Mouse (Mus musculus): Measurements from ENCODE around the gene Taf1b. TPM values are rescaled to one million over a fixed set of nuclear protein-coding genes. Genes with fewer than 3 reads are reported as not detected.

Gene Taf1b
- polyA plus RNA-seq, 1 experiment: 8.0 TPM

DNA sequence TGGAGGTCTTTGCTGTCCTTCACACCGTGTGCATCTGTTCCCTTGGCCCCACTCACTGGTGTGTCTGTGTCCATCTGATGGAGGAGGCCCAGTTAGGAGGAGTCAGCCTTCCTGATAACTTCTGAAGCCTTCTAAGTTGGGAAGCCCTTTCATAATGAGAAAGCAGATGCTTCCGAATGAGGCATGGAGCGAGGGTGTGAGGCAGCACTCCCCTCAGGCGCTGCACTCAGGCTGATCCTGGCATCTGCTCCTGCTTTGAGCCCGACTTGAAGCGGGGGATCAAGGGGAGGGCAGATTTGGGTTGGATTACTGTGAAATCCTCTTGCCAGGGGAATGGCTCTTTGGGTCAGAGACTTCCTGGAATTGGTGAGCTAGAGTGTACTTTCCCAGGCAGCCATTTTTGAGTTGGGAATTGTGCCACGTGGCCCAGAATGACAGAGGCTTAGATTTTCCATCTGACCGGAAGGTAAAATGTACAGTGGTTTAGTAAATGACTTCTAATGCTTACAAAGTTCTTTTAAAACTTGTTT, 101.3 kb downstream of the Taf1b start:
- Histone ChIP-seq H3K36me3 (ENCODE audit: control insufficient read depth, insufficient read depth, low read length) (no peaks in the 10 kb centered on the region), H3K27ac (ENCODE audit: insufficient read depth, low read length) (no peak overlapping the region), H3K4me3 (ENCODE audit: extremely low read depth, insufficient read depth, insufficient read length) (no peak overlapping the region), H3K27me3 (ENCODE audit: control insufficient read depth, insufficient read depth, low read length) (no peaks in the 10 kb centered on the region), H3K4me1 (ENCODE audit: control insufficient read depth, insufficient read depth, insufficient read length) (no peaks in the 10 kb centered on the region)
- TF ChIP-seq POLR2A (IDR thresholded peaks at IDR 0.05; ENCODE audit: low read depth, low read length) (no peak), CTCF (IDR thresholded peaks at IDR 0.05; ENCODE audit: extremely low read depth, insufficient read depth, insufficient read length, insufficient replicate concordance) (no peak)
- DNase-seq (ENCODE audit: low read depth in 1 of 2, low spot score in 2 of 2): no peak
- WGBS: 86% methylated on average over 8 of the region's 8 CpGs

DNA sequence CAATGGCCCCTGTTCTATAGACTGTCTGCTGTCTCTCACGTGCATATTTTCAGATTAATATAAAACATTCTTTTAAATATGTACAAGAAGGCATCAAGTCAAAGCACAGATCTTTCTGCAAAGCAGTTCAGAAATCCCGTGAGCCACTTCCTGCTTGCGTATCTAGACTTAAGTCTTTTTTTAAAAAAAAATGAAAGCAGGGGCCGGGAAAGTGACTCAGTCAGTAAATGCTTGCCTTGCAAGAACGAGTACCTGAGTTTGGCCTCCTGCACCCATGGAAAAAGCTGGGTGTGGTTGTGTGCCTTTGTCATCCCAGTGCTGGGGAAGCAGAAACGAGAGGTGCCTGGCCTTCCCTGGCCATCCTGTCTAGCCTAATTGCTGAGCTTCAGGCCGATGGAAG, 101.9 kb downstream of the Taf1b start:
- Histone ChIP-seq H3K36me3 (ENCODE audit: control insufficient read depth, insufficient read depth, low read length) (no peaks in the 10 kb centered on the region), H3K4me1 (ENCODE audit: control insufficient read depth, insufficient read depth, insufficient read length) (no peaks in the 10 kb centered on the region), H3K4me3 (ENCODE audit: extremely low read depth, insufficient read depth, insufficient read length) (no peak overlapping the region), H3K27ac (ENCODE audit: insufficient read depth, low read length) (no peak overlapping the region), H3K27me3 (ENCODE audit: control insufficient read depth, insufficient read depth, low read length) (no peaks in the 10 kb centered on the region)
- TF ChIP-seq POLR2A (IDR thresholded peaks at IDR 0.05; ENCODE audit: low read depth, low read length) (no peak), CTCF (IDR thresholded peaks at IDR 0.05; ENCODE audit: extremely low read depth, insufficient read depth, insufficient read length, insufficient replicate concordance) (no peak)
- DNase-seq (ENCODE audit: low read depth in 1 of 2, low spot score in 2 of 2): no peak
- 75% methylated on average over 7 of the region's 7 CpGs for WGBS

DNA sequence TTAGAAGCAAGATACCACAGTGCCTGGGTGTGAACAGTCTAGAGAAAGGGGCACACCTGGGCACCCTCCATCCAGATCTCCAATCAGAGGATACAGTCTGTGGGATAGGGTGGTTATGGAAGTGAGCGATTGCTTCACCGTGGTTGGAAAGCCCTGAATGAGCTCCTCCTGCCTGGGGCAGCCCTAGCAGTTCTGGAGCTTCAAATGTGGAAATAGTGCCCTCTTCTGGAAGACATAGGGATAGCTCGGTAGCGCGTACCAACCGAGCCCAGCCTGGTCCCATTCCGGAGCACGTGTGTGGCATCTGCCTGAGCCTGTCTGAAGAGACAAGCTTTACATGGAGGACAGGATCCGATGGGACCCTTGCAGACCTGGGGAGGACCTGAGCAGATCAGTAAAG, 102.6 kb downstream of the Taf1b start:
- no peaks in the 10 kb centered on the region for H3K4me1 ChIP-seq (ENCODE audit: control insufficient read depth, insufficient read depth, insufficient read length)
- H3K4me3 ChIP-seq (ENCODE audit: extremely low read depth, insufficient read depth, insufficient read length): no peak overlapping the region
- WGBS: 6% methylated on average over 9 of the region's 9 CpGs
- peak; percentile 34 to 58 for DNase-seq (ENCODE audit: low read depth in 1 of 2, low spot score in 2 of 2)
- TF ChIP-seq CTCF (IDR thresholded peaks at IDR 0.05; ENCODE audit: extremely low read depth, insufficient read depth, insufficient read length, insufficient replicate concordance) (peak; percentile 66; the same call in 1 of the 2 replicates), POLR2A (IDR thresholded peaks at IDR 0.05; ENCODE audit: low read depth, low read length) (no peak)
- no peak overlapping the region for H3K27ac ChIP-seq (ENCODE audit: insufficient read depth, low read length)
- no peaks in the 10 kb centered on the region for H3K36me3 ChIP-seq (ENCODE audit: control insufficient read depth, insufficient read depth, low read length)
- H3K27me3 ChIP-seq (ENCODE audit: control insufficient read depth, insufficient read depth, low read length): no peaks in the 10 kb centered on the region

DNA sequence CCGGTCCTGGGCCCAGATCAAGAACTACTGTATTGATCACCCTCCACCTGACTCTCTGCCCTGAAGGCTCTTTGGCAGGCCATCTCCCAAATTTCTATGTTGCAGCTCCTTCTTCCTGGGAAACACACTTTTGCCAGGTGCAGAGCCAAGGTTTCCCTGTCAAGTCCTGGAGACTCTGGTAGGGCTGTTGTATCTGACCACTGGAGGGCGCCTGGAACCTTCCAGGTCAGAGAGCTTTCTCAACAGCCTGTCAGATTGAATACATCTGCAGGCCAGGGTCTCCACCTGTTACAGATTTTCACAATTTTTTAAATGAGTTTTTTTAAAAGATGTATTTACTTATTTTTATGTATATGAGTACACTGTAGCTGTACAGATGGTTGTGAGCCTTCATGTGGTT, 105.1 kb downstream of the Taf1b start:
- Histone ChIP-seq H3K4me3 (ENCODE audit: extremely low read depth, insufficient read depth, insufficient read length) (no peak overlapping the region), H3K27me3 (ENCODE audit: control insufficient read depth, insufficient read depth, low read length) (no peaks in the 10 kb centered on the region), H3K4me1 (ENCODE audit: control insufficient read depth, insufficient read depth, insufficient read length) (no peaks in the 10 kb centered on the region), H3K36me3 (ENCODE audit: control insufficient read depth, insufficient read depth, low read length) (no peaks in the 10 kb centered on the region), H3K27ac (ENCODE audit: insufficient read depth, low read length) (no peak overlapping the region)
- DNase-seq (ENCODE audit: low read depth in 1 of 2, low spot score in 2 of 2): peak; percentile 12 to 59
- TF ChIP-seq CTCF (IDR thresholded peaks at IDR 0.05; ENCODE audit: extremely low read depth, insufficient read depth, insufficient read length, insufficient replicate concordance) (peak; percentile 70; the same call in 1 of the 2 replicates), POLR2A (IDR thresholded peaks at IDR 0.05; ENCODE audit: low read depth, low read length) (no peak)
- WGBS: 46% methylated on average over 2 of the region's 2 CpGs

DNA sequence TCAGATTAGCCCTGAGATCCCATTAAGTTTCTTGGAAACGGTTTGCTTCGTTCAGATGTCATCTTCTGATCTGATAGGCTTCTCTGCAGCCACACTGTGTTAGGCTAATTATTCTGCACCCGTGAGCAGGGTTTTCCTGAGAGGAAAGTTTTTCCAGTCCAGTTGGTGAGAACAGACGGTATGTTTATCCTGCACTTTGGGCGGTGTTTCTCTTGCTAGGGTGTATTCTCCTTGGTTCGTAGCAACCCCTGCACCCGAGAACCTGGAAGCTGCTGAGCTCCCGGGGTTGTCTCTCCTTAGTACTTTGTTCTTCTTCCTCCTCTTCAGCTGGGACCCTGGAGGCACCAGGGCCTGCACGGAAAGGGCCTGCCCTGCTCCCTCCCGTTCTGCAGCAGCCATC, 108.0 kb downstream of the Taf1b start:
- H3K4me1 ChIP-seq (ENCODE audit: control insufficient read depth, insufficient read depth, insufficient read length): no peaks in the 10 kb centered on the region
- H3K27ac ChIP-seq (ENCODE audit: insufficient read depth, low read length): no peak overlapping the region
- TF ChIP-seq CTCF (IDR thresholded peaks at IDR 0.05; ENCODE audit: extremely low read depth, insufficient read depth, insufficient read length, insufficient replicate concordance) (no peak), POLR2A (IDR thresholded peaks at IDR 0.05; ENCODE audit: low read depth, low read length) (no peak)
- H3K36me3 ChIP-seq (ENCODE audit: control insufficient read depth, insufficient read depth, low read length): no peaks in the 10 kb centered on the region
- no peak overlapping the region for H3K4me3 ChIP-seq (ENCODE audit: extremely low read depth, insufficient read depth, insufficient read length)
- H3K27me3 ChIP-seq (ENCODE audit: control insufficient read depth, insufficient read depth, low read length): no peaks in the 10 kb centered on the region
- 89% methylated on average over 10 of the region's 10 CpGs for WGBS
- DNase-seq (ENCODE audit: low read depth in 1 of 2, low spot score in 2 of 2): no peak

Other genes with a start within 250 kb of the Taf1b start
- 0.28 and 0.35 TPM in 2 replicates for gene Grhl1, start 73.9 kb downstream of the Taf1b start, polyA plus RNA-seq (2012; rRNA removed)
- gene Klf11, start 152.9 kb downstream of the Taf1b start, polyA plus RNA-seq (2012; rRNA removed): 8.2 and 15.3 TPM in 2 replicates
- 2.2 and 2.7 TPM in 2 replicates for gene Cys1, start 183.5 kb downstream of the Taf1b start, polyA plus RNA-seq (2012; rRNA removed)
- 12.7 and 23.1 TPM in 2 replicates for gene Rrm2, start 209.9 kb downstream of the Taf1b start, polyA plus RNA-seq (2012; rRNA removed)

All from spleen, adult 2 months (tissue).